Mouse (Mus musculus) liver, adult 2 months (tissue): ENCODE data around the gene H60b. TPM values are rescaled to one million over a fixed set of nuclear protein-coding genes. Genes with fewer than 3 reads are reported as not detected.
"Not testable (repeated sequence)": the region's sequence is repeated elsewhere in the genome, so short reads cannot be mapped to it uniquely, and the experiment has no call there.

ENCODE experiments used
- DNase-seq: peaks from one replicate; pipeline ENCODE4 v3.0.0-alpha.2; 2011; ENCODE audit warnings: low read depth, low spot score; ENCODE audit errors: extremely low read depth
- H3K27ac ChIP-seq: fragments of 200-500 bp; replicated peaks from 2 replicates; pipeline ENCODE4 v1.5.1; 2012; ENCODE audit warnings: low read depth, mild to moderate bottlenecking, control low read depth, inconsistent platforms, low read length; ENCODE audit not compliant: insufficient read depth
- H3K27me3 ChIP-seq: fragments of 200-500 bp; 2 replicates; pipeline ENCODE4 v1.6.1; 2012; ENCODE audit warnings: mild to moderate bottlenecking, moderate library complexity, low read length, inconsistent platforms; ENCODE audit not compliant: control insufficient read depth, insufficient read depth
- H3K36me3 ChIP-seq: fragments of 200-500 bp; 2 replicates; pipeline ENCODE4 v1.6.1; 2012; ENCODE audit warnings: low read length, inconsistent platforms; ENCODE audit not compliant: control insufficient read depth, insufficient read depth
- H3K4me1 ChIP-seq: fragments of 200-500 bp; 2 replicates; pipeline ENCODE4 v1.6.1; 2011; ENCODE audit warnings: low read length; ENCODE audit not compliant: control insufficient read depth, insufficient read depth
- H3K4me3 ChIP-seq: fragments of 200-500 bp; 2 replicates; pipeline ENCODE4 v1.5.1; 2011; ENCODE audit warnings: low read depth, mild to moderate bottlenecking, control low read depth, low read length, moderate library complexity; ENCODE audit not compliant: insufficient read depth
- H3K79me2 ChIP-seq: fragments of 200-500 bp; 2 replicates; pipeline ENCODE4 v1.6.1; 2012; ENCODE audit warnings: inconsistent platforms, mild to moderate bottlenecking, low read length, moderate library complexity; ENCODE audit not compliant: control insufficient read depth, insufficient read depth
- H3K9ac ChIP-seq: fragments of 200-500 bp; 2 replicates; pipeline ENCODE4 v1.6.1; 2012; ENCODE audit warnings: low read depth, mild to moderate bottlenecking, control low read depth, inconsistent platforms, low read length
- CTCF ChIP-seq: fragments of 200-500 bp; IDR thresholded peaks from 2 replicates; pipeline ENCODE4 v1.5.1; 2011; ENCODE audit warnings: low read depth, low read length, control low read depth
- POLR2A ChIP-seq: fragments of 200-500 bp; IDR thresholded peaks from 2 replicates; pipeline ENCODE4 v1.6.1; 2011; ENCODE audit warnings: low read length, control low read depth; ENCODE audit not compliant: insufficient read depth; ENCODE audit errors: extremely low read depth
- WGBS: fragments of 180-500 bp; shearing (Covaris S2); methylation state at CpG from one replicate; pipeline ENCODE4 v1.1.7; 2018; 5-methylcytosine and 5-hydroxymethylcytosine counted together
- polyA plus RNA-seq: library from polyadenylated mRNA; depleted of rRNA; stranded (reverse); fragments of >200 nt; gene quantifications from 2 replicates; pipeline ENCODE4 v1.2.3, GENCODE M21; 2012
- total RNA-seq: library from RNA; depleted of rRNA; stranded (reverse); fragments of >200 nt; gene quantifications from 2 replicates; pipeline ENCODE4 v1.2.3, GENCODE M21; 2014

H60b gene
- total and polyA plus RNA-seq, 2 experiments, result 0.09 TPM; not detected in 1

GRCm38 (mm10) chr10:22149073-22149690 is 9.2 kb upstream of the H60b start, which contains the start of gene E030030I06Rik:
Gene E030030I06Rik (minus strand): TSS chr10:22149270.
- Histone ChIP-seq H3K36me3 (no peaks in the 10 kb centered on the region), H3K27ac (peak within 1 kb of the TSS; percentile 87), H3K9ac (peak within 1 kb of the TSS; percentile 91), H3K27me3 (peaks cover 23% of the 10 kb centered on the region), H3K4me3 (peak within 1 kb of the TSS; percentile 84), H3K79me2 (no peaks in the 10 kb centered on the region), H3K4me1 (peaks cover 9% of the 10 kb centered on the region; the same call in 1 of the 2 replicates)
- under 1% methylated on average over 36 of the region's 37 CpGs for WGBS
- TF ChIP-seq CTCF (no peak), POLR2A (no peak)
- DNase-seq, result no peak

DNA sequence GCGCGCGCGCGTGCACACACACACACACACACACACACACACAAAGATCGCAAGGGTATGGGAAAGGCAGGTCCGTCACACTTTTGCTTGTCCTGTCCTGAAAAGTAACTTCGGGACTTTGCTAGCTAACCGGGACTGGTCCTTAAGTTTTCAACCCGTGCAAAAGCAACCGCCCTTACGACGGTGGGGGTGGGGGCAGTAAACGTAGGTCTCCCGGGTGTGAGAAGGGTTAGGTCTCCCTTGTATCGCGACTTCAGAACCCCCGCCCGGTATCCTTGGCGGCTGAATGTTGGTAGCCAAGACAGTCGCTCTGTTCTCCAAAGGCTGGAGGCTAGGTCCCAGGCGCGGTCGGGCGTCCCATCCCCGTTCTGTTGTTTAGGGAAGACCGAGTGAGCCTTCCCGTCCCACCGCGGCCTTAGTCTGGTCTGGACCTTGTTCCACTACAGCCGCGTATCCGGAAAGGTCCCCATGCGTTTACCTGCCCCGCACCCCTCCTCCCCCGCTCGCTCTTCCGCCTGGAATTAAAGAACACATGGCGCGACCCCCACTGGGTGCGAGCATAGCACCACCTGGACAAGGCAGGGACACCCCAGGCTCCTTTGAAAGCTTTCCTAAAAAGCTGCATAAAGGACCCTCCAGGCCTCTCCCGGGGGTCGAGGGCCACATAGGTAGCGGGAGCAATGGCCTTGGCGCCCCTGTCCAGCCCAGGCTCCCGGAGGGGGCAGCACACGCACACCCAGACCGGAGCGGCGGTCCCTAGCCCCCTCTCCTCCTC is 8.5 kb upstream of the H60b start:
- TF ChIP-seq CTCF, result no peak
- no peak for TF ChIP-seq POLR2A
- H3K27ac ChIP-seq, result no peak overlapping the region
- WGBS, result 3% methylated on average over 50 of the region's 50 CpGs
- H3K4me3 ChIP-seq, result peak overlapping the region; percentile 84; the same call in 1 of the 2 replicates
- H3K27me3 ChIP-seq, result peaks cover 23% of the 10 kb centered on the region
- H3K9ac ChIP-seq, result peak overlapping the region; percentile 76; the same call in 1 of the 2 replicates
- H3K4me1 ChIP-seq, result peaks cover 9% of the 10 kb centered on the region; the same call in 1 of the 2 replicates
- DNase-seq, result no peak
- no peaks in the 10 kb centered on the region for H3K79me2 ChIP-seq
- no peaks in the 10 kb centered on the region for H3K36me3 ChIP-seq

GRCm38 (mm10) chr10:22150593-22150992 is 7.8 kb upstream of the H60b start:
- WGBS, result 3% methylated on average over 27 of the region's 27 CpGs
- peaks cover 27% of the 10 kb centered on the region for H3K27me3 ChIP-seq
- no peak for TF ChIP-seq CTCF
- no peak for TF ChIP-seq POLR2A

GRCm38 (mm10) chr10:22151056-22151862 is 7.1 kb upstream of the H60b start:
- H3K79me2 ChIP-seq, DNase-seq, H3K27ac ChIP-seq, H3K4me3 ChIP-seq, H3K36me3 ChIP-seq, H3K4me1 ChIP-seq, H3K9ac ChIP-seq: not testable (repeated sequence)
- peaks cover 28% of the 10 kb centered on the region for H3K27me3 ChIP-seq
- WGBS, result 4% methylated on average over 55 of the region's 55 CpGs

More at GRCm38 (mm10) chr10:22150593-22150992, 7.8 kb upstream of the H60b start:
- H3K27ac ChIP-seq, result no peak overlapping the region
- no peak for DNase-seq
- H3K79me2 ChIP-seq, result no peaks in the 10 kb centered on the region
- no peak overlapping the region for H3K9ac ChIP-seq
- H3K4me3 ChIP-seq, result no peak overlapping the region
- H3K36me3 ChIP-seq, result no peaks in the 10 kb centered on the region
- H3K4me1 ChIP-seq, result peaks cover 9% of the 10 kb centered on the region; the same call in 1 of the 2 replicates

DNA sequence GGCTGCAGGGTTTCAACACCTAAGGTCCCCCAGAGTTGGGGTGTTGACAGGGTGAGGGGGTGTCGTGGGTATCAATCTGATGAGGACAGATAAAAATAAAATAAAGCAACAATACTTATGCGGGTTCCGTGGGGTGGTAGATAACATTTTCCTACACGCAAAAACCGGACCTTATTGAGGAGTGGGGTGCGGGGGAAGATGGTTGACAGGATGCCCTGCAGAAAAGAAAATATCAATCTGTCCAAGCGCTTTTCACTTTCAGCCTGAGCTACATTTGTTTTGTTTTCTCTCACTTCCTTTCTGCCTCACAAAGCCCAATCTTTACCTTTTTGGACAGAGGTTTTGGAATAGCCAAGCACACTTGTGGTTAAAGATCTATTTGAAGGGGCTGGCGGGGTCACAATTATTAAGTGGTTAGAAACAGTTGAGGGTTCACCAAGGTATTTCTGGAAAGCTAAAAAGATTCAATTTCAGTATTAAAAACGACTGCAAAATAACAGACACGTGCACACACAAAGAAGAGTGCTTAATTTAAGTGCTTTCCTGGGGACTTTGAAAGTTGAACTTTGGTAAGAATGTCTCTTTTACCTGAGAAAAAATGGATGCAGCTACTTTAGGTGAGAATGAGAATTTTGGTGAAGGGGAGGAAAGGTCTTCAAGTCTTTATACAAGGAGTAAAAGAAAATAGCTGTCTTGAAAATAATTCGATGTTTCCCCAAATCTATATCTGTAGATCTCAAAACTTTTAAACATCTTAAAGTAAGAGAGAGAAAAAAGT is 6.3 kb upstream of the H60b start:
- DNase-seq, H3K4me1 ChIP-seq, H3K4me3 ChIP-seq, H3K9ac ChIP-seq, H3K36me3 ChIP-seq, H3K27ac ChIP-seq, H3K79me2 ChIP-seq: not testable (repeated sequence)
- 6% methylated on average over 11 of the region's 11 CpGs for WGBS
- peaks cover 31% of the 10 kb centered on the region for H3K27me3 ChIP-seq

- not testable (repeated sequence) for H3K36me3 ChIP-seq, H3K9ac ChIP-seq, H3K27ac ChIP-seq, H3K79me2 ChIP-seq, DNase-seq, H3K4me3 ChIP-seq, H3K4me1 ChIP-seq
- H3K27me3 ChIP-seq, result peaks cover 31% of the 10 kb centered on the region
- 21% methylated on average over 7 of the region's 7 CpGs for WGBS
These were observed 5.2 kb upstream of the H60b start for GRCm38 (mm10) chr10:22153147-22153690.

DNA sequence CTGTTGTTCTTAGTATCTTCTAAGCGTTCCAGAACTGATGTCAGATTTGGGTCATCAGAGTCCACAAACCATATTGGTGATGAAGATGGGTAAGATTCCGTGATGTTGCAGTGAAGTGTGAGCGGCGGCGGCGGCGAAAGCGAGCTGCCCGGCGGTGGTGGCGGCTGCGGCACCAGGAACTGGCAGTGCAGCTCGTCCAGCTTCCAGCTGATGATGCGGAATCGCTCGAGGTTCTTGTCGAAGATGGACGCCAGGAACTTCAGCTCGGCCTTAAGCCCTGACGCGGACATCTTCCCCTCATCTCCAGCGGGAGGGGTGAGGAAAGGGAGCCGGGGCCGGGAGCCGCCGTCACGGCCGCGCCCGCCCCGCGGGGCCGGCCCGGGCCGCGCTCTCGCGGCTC is 4.3 kb upstream of the H60b start:
- not testable (repeated sequence) for H3K4me3 ChIP-seq, H3K9ac ChIP-seq, H3K4me1 ChIP-seq, DNase-seq, H3K36me3 ChIP-seq, H3K27ac ChIP-seq, H3K79me2 ChIP-seq
- peaks cover 31% of the 10 kb centered on the region for H3K27me3 ChIP-seq
- 1% methylated on average over 38 of the region's 38 CpGs for WGBS
